Mouse (Mus musculus) gastrocnemius, postnatal 25 days (tissue): ENCODE data around the gene Crybg2. TPM values are rescaled to one million over a fixed set of nuclear protein-coding genes. Genes with fewer than 3 reads are reported as not detected.

ENCODE experiments used
- DNase-seq: peaks from one replicate; pipeline ENCODE4 v3.0.0; 2022
- total RNA-seq, 2 experiments: library from RNA; stranded (reverse); gene quantifications; 1 replicate in 1 of 2; 2 replicates in 1 of 2; pipeline ENCODE4 v1.2.3; 2021

Crybg2 gene
- total RNA-seq, 2 experiments from 2014 or later, result not detected

DNA sequence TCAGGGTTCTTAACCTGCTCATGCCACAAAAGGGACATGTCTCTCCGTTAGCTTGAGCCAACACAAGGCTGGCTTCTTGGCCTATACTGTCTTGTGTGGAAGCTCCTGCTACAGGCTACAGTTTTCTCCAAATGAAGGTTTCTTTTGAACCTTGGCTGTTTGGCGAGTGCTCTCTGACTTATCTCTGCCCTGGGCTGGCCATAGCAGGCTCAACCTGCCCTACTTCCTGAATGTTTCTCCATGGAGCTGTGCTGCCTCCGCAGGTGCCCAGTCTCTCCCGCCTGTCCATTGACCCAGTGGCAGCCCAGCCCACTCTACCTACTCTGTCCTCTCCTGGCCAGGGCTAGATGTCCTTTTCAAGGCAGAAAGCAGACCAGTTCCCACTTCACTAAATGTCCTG, 60.3 kb downstream of the Crybg2 start:
- DNase-seq, result no peak

DNA sequence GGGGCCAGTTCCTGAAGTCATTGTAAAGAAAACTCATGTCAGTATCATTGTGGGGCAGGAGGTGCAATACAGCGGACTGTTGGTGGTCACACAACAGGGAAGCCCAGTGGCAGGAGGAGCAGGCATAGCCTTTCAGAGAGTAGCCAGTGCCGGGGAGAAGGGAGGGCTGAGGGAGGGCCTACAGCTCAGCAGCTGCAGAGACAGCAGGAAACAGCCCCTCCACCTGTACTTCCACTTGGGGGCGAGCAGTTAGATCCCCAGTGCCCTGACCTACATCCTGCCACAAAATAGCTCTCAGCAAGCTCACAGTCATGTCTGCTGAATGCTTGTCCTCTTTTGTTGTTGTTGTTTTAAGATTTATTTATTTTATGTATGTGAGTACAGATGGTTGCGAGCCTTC, 61.0 kb downstream of the Crybg2 start:
- DNase-seq, result no peak

DNA sequence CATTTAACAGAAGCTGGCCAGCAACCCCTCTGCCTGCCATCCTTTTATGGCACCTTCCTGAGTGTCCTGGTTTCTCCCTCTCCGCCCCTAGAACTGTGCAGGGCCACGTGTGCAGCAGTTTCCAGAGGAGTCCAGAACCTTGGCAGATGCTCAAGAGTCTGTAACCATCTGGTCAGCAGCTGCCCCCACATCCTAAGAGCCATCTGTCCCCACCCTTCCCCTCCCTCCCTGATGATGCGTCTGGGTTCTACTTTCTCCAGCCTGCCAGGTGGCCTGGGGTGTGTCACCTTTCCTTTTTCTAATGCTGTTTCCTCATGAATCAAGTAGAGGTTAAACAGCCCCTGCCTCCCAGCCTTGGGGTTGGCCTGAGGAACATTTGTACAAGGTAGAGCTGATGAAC, 61.7 kb downstream of the Crybg2 start:
- DNase-seq, result no peak

DNA sequence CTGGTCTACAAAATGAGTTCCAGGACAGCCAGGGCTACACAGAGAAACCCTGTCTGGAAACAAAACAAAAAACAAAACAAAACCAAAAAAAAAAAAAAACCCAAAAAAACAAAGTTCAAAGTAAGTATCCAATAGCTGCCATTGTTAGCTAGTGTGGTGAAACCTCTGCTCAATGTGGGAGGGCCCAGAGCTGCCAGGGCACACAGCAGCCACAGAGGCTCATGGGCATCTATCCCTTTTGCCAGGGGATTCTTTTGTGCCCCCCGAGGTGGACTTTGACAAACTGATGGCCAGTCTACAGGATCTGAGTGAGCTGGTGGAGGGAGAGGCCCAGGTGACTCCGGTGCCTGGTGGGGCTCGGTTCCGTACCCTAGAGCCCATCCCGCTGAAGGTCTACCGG, 62.5 kb downstream of the Crybg2 start:
- no peak for DNase-seq

DNA sequence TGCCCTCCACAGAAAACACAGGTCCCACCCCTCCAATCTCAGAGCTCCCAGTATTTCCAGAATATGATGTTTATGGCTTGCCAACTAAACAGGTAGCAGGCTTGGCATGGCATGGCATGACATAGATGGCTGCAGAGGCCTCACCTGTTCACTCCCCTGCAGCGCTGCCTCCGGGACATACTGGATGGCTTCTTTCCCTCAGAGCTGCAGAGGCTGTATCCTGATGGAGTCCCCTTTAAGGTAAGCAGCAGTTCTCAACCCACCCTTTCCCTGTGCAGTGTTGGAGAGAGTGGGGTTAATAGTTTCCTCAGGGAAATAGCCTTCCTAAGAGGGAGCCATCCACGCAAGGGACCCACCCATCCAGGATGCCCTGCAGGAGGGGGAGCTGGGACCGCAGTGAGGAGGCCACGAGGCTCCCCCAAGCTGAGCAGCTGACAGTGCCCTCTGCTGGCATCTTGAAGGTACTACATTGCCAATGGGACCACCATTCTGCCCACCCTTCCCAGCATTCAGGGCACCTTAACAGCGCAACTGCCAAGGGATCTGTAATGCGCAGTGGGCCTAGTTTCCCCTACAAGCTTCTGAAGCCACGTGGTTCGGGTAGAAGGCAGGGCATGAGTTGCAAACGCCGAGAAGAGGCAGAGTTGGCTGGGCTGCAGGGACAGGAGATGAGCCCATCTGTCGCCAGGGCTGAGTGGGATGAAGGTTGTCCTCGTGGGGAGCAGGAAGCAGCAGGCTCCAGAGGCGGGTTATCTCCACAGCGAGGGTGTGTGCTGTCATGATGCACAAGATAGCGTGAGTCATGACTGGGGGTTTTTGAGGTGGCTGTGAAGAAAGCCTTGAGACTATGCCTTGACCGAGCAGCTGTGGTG, 63.3 kb downstream of the Crybg2 start:
- DNase-seq, result no peak

DNA sequence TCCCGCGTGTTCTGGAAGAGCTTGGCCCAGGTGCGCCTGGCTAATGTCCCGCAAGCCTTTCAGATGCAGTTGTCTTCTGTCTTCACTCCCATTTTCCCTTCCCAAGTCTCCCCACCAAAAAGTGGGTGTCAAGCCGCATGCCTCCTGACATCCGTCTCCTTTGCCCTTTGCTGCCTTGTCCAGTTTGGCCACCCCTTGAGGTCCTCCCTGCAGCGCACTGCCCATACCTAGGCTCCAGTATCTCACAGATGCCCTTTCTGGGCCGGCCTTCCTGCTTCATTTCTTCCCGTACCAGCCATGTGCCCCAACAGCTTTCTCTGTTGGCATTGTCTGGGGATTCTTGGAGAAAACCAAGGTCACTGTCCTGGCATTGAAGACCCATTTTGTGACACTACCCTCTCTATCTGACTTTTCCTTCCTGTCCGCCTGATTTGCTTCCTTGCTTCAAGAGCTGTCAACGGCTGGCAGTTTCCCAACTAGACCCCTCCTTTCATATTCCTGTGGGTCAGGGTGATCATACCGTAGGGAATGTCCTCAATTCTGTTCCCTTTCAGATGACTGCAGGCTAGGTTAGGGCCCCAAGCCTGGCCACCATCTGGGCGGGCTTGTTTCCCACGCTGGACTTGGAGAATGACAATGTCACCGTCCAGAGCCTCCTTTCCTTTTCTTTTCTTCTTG, 64.9 kb downstream of the Crybg2 start:
- DNase-seq, result no peak

DNA sequence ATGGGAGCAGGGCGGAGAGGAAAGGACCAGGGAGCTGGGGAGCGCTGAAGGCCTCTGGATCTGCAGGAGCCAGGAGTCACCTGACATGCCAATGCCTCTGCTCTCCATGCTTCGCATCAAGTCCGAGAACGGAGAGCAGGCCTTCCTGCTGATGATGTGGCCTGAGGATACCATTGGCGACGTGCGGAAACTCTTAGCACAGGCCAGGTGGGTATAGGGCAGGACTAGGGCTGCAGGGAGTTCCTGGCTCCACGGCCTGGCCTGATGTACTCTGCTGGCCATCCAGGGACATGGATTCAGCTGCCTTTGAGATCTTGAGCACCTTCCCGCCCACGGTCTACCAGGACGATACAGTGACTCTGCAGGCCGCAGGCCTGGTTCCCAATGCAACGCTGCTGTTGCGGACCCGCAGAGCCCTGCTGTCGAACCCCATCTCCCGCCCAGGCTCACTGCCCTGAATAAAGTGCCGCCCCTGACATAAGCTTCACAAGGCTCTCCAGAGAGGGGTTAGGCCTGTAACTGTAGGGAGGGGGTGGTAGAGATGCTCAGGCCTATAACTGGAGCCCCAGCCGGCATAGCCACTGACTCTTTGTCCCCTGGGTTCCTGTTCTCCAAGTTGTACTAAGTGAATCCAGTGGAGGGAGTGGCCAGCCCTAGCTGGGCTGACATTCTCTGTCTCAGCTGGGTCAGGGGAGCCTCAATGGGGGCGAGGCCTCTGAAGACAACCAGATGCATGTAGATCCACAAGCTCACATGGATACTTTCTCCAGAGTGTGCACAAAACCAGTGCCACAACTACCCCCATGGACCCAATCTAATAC, 65.9 kb downstream of the Crybg2 start:
- DNase-seq, result no peak

DNA sequence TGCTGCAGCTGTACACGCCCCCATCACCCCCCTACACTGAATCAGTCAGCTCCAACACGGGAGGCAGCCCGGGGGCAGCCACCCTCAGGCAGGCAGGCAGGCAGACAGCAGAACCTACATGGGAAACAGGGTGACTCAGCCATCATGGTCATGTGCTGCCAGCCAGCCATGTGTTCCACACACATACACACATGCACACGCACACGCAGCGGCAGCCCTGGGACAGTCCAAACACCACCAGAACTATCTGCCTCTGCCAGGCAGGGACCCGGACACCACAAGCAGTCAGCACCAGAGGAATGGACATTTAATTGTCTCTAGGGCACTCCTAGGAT, 66.5 kb downstream of the Crybg2 start:
- DNase-seq, result no peak

DNA sequence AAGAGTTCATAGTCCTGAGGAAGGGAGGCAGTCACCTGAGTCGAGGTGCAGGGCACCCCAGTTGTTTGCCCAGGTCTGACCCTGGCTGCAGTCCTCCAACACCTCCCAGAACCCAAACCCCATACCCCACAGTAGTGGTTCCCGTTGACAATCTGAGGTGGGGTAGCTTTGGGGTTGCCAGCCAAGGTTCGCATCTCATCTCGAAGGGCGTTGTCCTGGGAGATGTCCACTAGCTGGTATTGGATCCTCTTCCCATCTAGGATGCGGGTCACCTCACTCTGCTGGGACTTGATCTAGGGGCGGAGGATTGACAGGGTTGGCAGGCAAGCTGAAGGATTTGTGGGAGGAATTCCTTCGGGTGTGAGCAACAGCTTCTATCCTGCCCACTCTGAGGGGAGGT, 67.2 kb downstream of the Crybg2 start:
- DNase-seq, result no peak

DNA sequence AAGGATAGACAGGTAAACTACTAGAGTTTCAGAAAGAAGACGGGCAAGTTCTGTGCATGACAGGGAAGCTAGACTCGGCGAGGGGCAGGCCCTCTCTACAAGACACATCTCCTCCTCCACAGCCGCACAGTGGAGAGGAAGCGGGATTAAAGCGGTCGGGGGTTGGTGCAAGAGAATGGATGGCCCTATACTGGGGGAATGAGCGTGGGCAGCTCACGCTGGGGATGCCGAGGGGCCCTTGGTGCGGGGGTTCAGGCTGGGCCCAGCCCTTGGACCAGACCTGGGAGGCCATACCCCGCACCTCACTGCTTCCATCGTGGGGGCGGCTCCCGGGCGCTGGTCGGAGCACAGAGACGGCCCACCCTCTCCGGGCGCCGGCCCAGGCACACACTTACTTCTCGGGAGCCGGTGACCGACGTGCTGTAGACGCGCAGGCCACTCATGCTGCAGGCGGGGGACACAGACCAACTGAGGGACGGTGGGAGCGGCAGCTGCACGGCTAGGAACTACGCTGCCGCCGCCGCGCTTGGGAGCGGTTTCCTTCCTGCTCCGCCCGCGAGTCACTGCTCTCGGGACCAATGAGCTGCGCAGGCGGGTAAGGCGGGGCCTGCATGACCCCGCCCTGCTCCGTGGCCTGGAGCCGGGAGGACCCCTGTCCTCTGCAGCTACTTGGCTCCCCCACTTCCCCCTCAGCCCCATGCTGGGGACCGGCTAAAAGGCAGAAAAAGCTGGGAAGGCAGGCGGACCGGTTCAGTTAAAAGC, 67.8 kb downstream of the Crybg2 start, which contains the start of gene Sh3bgrl3:
Gene Sh3bgrl3, minus strand, starts transcription at position 569 of the 762 bp plus-strand sequence.
- DNase-seq, result peak; percentile 87

DNA sequence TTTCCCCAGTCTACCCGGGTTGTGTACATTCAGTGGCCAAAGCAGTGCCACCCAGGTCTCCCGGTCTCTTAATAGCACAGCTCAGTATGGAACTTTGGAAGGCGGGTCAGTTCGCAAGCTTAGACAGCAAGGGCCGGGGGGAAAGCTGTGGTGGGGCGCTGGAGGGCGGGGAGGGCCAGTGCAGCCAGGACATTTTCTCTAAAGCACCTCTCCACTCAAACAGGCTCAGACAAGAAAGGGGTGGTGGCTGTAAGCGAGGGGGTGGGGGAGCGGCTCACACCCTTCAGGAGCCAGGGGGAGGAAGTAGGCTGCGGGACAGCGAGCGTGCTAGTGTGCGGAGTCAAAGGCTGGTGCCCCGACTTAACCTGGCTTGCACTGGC, 68.4 kb downstream of the Crybg2 start:
- no peak for DNase-seq

DNA sequence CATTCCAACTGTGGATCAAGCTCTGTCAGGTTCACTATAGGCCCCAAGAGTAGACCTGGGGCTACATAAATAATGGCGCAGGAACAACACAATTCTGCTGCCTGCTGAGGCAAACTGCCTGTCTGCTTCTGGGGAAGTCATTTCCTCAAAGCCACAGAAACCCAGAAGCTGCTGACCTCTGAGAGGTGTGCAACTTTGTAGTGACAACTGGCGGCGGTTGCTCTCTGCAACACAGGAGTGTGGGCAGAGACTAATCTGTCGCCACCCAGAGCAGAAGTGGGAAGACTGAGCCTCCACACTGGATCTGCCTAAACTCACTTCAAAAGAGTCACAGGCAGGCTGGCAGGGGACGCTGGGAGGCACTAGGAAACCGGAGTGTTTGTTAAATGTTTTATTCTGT, 68.9 kb downstream of the Crybg2 start:
- DNase-seq, result no peak

DNA sequence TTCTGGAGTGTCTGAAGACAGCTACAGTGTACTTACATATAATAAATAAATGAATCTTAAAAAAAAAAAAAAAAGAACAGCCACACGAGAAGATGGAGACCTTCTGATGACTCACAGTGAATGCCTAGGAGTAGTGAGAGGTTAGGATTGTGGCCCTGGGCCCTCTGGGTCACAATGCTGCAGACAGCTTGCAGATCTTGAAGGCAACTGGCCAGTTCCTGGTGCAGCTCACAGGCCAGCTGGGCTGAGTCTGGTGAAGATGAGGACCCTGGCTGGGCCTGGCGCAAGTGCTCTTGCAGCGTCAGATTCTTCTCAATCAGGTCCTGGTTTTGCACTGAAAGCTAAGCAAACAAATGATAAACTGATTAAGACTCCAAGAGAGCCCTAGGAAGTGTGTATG, 71.5 kb downstream of the Crybg2 start:
- DNase-seq, result no peak

DNA sequence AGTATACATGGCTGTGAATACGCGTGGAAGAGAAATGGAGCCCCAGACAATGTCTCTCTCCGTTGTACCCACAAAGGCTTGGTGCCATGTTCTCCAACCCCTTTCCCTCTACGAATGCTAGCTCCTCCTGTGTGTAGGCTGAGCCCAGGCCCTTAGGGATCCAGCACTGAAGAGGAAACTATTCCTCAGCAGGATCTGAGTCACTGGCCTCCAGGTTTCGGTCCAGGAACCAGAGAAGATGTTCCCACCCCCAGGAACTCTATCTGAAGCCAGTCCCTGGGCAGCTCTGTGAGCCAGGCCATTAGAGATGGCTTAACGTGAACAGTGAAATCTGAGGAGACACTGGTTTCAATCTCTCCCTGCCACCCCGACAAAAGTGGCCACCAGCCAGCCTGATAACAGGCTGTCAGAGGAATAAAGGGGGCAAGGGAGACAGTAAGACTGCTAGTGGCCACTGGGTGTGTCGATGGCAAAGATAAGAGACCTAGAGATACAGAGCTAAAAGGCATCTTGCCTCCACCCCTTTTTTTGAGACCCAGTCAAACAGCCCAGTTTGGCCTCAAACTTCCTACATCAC, 72.0 kb downstream of the Crybg2 start:
- peak; percentile 38 for DNase-seq

DNA sequence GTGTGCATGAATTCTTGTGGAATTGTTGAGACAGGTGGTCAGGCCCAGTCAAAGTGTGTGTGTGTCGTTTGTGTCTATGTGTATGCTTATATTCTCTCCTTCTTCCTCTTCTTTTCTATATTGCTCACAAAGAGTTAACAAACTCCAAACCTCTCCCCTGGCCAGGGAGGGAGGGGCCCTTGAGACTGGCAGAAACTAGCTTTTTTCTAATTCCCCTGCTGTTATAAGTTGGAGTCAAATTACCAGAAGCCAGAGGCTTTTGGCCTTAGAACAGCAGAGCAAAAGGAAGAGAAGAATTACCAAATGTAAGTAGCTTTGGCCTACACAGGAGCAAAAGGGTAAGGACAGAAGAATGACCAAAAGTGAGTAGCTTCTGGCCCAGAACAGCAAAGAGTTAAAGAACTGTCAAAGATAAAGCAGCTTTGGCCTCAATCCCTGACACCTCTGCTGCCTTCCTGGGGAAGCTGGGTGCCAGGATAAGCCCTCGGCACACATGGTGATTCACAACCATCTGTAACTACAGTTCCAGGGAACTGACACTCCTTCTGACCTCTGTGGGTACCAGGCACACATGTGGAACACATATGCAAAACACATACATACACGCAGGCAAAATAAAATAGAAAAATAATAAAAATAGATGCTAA, 75.8 kb downstream of the Crybg2 start:
- DNase-seq, result no peak

DNA sequence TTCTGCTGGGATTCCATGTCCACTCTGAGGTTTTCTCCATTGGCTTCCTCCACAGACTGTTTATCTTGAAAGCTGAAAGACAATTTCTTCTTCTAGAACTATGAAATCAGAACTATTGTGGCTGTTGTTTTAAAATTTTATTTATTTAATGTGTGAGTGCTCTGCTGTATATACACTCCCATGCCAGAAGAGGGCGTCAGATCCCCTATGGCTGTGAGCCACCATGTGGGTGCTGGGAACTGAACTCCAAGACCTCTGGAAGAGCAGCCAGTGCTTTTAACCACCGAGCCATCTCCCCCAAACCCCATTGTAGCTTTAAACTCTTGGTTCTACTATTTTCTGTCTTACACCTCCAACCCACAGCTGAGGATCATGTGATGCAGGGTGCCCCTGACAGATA, 78.2 kb downstream of the Crybg2 start:
- no peak for DNase-seq

Other genes with a start within 250 kb of the Crybg2 start
- 1 to 10 TPM; 4.0 to 4.3 TPM for gene Rps6ka1, start 173.0 kb upstream of the Crybg2 start, total RNA-seq
- 10 to 100 TPM; 47.8 to 48.9 TPM for gene Hmgn2, start 92.2 kb upstream of the Crybg2 start, total RNA-seq
- 1 to 10 TPM; 9.5 TPM for gene Dhdds, start 59.9 kb upstream of the Crybg2 start, total RNA-seq
- gene Lin28a, start 42.0 kb upstream of the Crybg2 start, total RNA-seq, result under 1 TPM; 0.24 to 0.49 TPM
- not detected for gene Zfp683, start 7.0 kb upstream of the Crybg2 start, total RNA-seq
- gene Cd52, start 34.3 kb downstream of the Crybg2 start, total RNA-seq, result 1 to 10 TPM in 1 of 2 experiments, under 1 TPM in 1; 0.61 to 1.2 TPM
- gene Ubxn11, start 41.8 kb downstream of the Crybg2 start, total RNA-seq, result 1 to 10 TPM; 1.0 to 1.3 TPM
- gene Sh3bgrl3, start 68.0 kb downstream of the Crybg2 start, total RNA-seq, result 10 to 100 TPM; 19.1 to 26.6 TPM
- 10 to 100 TPM; 38.9 to 63.2 TPM for gene Cep85, start 126.3 kb downstream of the Crybg2 start, total RNA-seq
- gene Gm7534, start 142.2 kb downstream of the Crybg2 start, total RNA-seq, result not detected
- gene Catsper4, start 166.6 kb downstream of the Crybg2 start, total RNA-seq, result 1 to 10 TPM; 1.2 to 1.4 TPM
- 10 to 100 TPM; 22.8 to 32.8 TPM for gene Cnksr1, start 177.6 kb downstream of the Crybg2 start, total RNA-seq
- not detected for gene E130218I03Rik, start 182.8 kb downstream of the Crybg2 start, total RNA-seq
- 1 to 10 TPM; 3.3 to 4.4 TPM for gene Zfp593, start 184.8 kb downstream of the Crybg2 start, total RNA-seq
- not detected for gene Gm30191, start 186.1 kb downstream of the Crybg2 start, total RNA-seq
- 1 to 10 TPM; 3.4 TPM for gene Grrp1, start 193.3 kb downstream of the Crybg2 start, total RNA-seq
- 1 to 10 TPM; 2.3 to 3.8 TPM for gene Pdik1l, start 227.1 kb downstream of the Crybg2 start, total RNA-seq